Mouse (Mus musculus): ENCODE results near the gene Slc52a3.

Gene Slc52a3

GRCm38 (mm10) chr2:152048003-152048980 is 52.0 kb downstream of the Slc52a3 start:
- no peak for DNase-seq (ENCODE audit: low spot score)

GRCm38 (mm10) chr2:152048981-152049441 is 52.7 kb downstream of the Slc52a3 start:
- no peak for DNase-seq (ENCODE audit: low spot score)

GRCm38 (mm10) chr2:152049611-152050270 is 53.4 kb downstream of the Slc52a3 start:
- DNase-seq (ENCODE audit: low spot score): no peak

- DNase-seq (ENCODE audit: low spot score): no peak
Observed at GRCm38 (mm10) chr2:152050316-152050715, 54.0 kb downstream of the Slc52a3 start.

GRCm38 (mm10) chr2:152051985-152052384 is 55.7 kb downstream of the Slc52a3 start:
- DNase-seq (ENCODE audit: low spot score): no peak

GRCm38 (mm10) chr2:152055406-152055805 is 59.1 kb downstream of the Slc52a3 start:
- DNase-seq (ENCODE audit: low spot score): no peak

GRCm38 (mm10) chr2:152056368-152057251 is 60.3 kb downstream of the Slc52a3 start:
- DNase-seq (ENCODE audit: low spot score): no peak

GRCm38 (mm10) chr2:152057252-152057563 is 60.9 kb downstream of the Slc52a3 start:
- DNase-seq (ENCODE audit: low spot score): no peak

Measured in urinary bladder, postnatal 10 days (tissue).